Mouse (Mus musculus) megakaryocyte, embryonic 14.5 days (primary cell): Measurements from ENCODE around the gene Mgst3. TPM values are rescaled to one million over a fixed set of nuclear protein-coding genes. Genes with fewer than 3 reads are reported as not detected.

Experiments used
- H3K27me3 ChIP-seq: replicated peaks from 2 replicates; pipeline ENCODE3; 2012; ENCODE audit warnings: inconsistent platforms
- H3K36me3 ChIP-seq: replicated peaks from 2 replicates; pipeline ENCODE3; 2012; ENCODE audit warnings: low read length, inconsistent platforms, mixed read lengths
- H3K4me1 ChIP-seq: 2 replicates; pipeline ENCODE4 v1.6.1; 2012; ENCODE audit warnings: inconsistent platforms
- H3K4me3 ChIP-seq: replicated peaks from 2 replicates; pipeline ENCODE3; 2012; ENCODE audit warnings: moderate library complexity, mild to moderate bottlenecking, inconsistent platforms
- H3K9me3 ChIP-seq: 2 replicates; pipeline ENCODE4 v1.6.1; 2012; ENCODE audit warnings: inconsistent platforms
- FLI1 ChIP-seq: IDR thresholded peaks from 2 replicates; pipeline ENCODE4 v1.6.1; 2012; ENCODE audit warnings: low read length, inconsistent platforms, mixed read lengths
- GATA1 ChIP-seq: IDR thresholded peaks from 3 replicates; pipeline ENCODE4 v1.6.1; 2012; ENCODE audit warnings: mixed read lengths, low read length, inconsistent platforms, borderline replicate concordance
- polyA plus RNA-seq: library from polyadenylated mRNA; stranded (reverse); fragments of >175 nt; gene quantifications from 2 replicates; pipeline ENCODE4 v1.2.3, GENCODE M21; 2012; ENCODE audit warnings: low replicate concordance; ENCODE audit not compliant: insufficient read depth

Gene Mgst3
- polyA plus RNA-seq, 1 experiment = 10.5 TPM

DNA sequence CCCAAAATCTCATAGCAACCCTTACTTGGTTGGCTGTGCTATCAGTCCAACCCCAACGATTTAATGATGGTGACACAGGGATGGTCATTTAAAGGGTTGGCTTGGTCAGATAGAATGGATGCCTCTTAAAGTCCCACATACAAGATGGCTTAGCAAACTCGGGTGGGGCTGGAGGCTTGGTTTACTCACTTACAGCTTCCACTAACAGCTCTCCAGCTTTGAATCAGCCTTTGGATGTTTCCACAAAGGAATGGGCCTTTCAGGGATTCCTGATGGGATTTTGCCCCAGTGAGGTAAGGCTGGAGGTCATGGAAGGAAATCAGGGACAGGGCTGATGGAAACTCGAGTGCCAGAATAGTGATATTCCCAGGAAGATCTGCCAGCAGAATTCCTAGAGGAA, 5.8 kb downstream of the Mgst3 start:
- no peak for TF ChIP-seq GATA1
- TF ChIP-seq FLI1 = no peak
- peaks cover 6% of the 10 kb centered on the region for H3K27me3 ChIP-seq
- H3K36me3 ChIP-seq = no peaks in the 10 kb centered on the region
- H3K9me3 ChIP-seq = no peaks in the 10 kb centered on the region
- H3K4me1 ChIP-seq = peaks cover 36% of the 10 kb centered on the region
- no peak overlapping the region for H3K4me3 ChIP-seq

DNA sequence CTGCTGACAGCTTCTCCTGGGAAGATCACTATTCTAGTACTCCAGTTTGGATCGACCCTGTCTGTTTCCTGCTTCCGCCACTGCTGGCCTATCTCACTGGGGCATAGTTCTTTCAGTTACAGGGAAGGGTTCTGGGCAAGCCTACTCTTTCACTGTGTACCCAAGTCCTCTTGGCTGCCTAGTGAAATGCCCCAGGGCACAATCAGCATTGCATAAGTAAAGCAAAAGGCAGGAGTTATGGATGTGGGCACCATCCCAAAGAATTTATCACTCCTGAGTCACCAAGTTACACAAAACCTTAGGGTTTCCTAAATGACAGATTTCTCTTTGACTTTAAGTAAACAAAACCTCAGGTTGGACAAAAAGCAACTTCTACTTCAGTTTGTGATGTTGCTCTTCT, 6.3 kb downstream of the Mgst3 start:
- H3K27me3 ChIP-seq = peaks cover 6% of the 10 kb centered on the region
- no peaks in the 10 kb centered on the region for H3K36me3 ChIP-seq
- no peaks in the 10 kb centered on the region for H3K9me3 ChIP-seq
- no peak overlapping the region for H3K4me3 ChIP-seq
- no peak for TF ChIP-seq GATA1
- TF ChIP-seq FLI1 = no peak
- peaks cover 31% of the 10 kb centered on the region for H3K4me1 ChIP-seq

DNA sequence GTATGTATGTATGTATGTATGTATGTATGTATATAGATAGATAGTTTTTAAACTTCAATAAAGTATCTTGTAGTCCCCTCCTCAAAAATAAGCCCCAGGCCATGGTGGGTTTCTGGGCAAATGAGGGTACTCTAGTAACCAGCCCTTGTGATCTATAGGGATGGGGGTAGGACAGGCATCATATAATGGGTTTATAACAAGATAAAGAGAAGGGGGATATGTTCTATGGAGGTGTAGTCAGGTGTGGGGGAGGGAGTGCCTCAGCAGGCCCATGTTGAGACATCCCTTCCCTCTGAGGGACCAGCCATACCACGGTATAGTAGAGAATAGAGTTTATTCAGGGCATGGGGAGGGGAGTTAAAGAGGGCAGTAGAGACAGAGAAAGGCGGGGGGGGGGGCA, 7.2 kb downstream of the Mgst3 start:
- H3K36me3 ChIP-seq = no peaks in the 10 kb centered on the region
- no peaks in the 10 kb centered on the region for H3K9me3 ChIP-seq
- H3K4me1 ChIP-seq = peaks cover 25% of the 10 kb centered on the region
- H3K4me3 ChIP-seq = no peak overlapping the region
- TF ChIP-seq FLI1 (no peak), GATA1 (no peak)
- H3K27me3 ChIP-seq = peaks cover 10% of the 10 kb centered on the region

DNA sequence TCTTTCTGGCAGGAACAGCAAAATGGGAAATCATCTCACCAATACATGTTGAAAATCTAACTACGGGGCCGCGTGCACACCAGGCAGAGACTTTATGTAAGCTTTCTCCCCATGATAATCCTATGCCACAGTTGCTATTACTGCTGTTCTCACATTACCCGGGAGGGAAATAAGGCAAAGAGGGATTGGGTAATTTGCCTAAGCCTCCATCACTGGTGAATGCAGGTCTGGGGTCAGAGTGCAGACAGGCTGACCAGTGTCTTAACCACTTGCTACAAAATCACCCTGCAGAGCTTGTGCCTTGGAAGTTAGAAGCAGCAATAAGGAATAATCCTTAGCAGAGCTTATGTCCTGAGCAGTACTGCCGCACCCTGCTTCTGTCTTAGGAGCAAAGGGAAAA, 8.0 kb downstream of the Mgst3 start:
- TF ChIP-seq GATA1 (no peak), FLI1 (no peak)
- peaks cover 11% of the 10 kb centered on the region for H3K27me3 ChIP-seq
- H3K4me3 ChIP-seq = no peak overlapping the region
- H3K36me3 ChIP-seq = no peaks in the 10 kb centered on the region
- H3K9me3 ChIP-seq = no peaks in the 10 kb centered on the region
- H3K4me1 ChIP-seq = peaks cover 21% of the 10 kb centered on the region

DNA sequence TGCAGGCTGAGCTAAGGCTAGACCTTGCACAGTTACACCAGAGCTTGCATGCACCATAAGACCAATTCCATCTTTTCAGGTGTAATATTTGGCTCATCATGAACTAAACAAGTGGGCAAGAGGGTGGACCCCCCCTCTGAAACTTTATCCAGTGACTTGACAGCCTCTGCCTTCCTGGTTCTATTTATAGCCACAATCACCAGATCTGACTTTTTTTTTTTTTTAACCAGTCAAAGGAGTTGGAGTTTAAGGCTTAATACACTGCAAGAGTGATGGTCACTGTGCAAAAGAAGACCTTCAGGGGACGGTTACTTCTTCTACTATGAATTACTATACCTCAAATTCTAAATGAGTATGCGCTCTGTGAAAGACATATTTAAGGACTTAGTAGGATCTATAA, 8.4 kb downstream of the Mgst3 start:
- TF ChIP-seq GATA1 = no peak
- TF ChIP-seq FLI1 = no peak
- no peaks in the 10 kb centered on the region for H3K9me3 ChIP-seq
- peaks cover 21% of the 10 kb centered on the region for H3K4me1 ChIP-seq
- peaks cover 13% of the 10 kb centered on the region for H3K27me3 ChIP-seq
- no peaks in the 10 kb centered on the region for H3K36me3 ChIP-seq
- no peak overlapping the region for H3K4me3 ChIP-seq

DNA sequence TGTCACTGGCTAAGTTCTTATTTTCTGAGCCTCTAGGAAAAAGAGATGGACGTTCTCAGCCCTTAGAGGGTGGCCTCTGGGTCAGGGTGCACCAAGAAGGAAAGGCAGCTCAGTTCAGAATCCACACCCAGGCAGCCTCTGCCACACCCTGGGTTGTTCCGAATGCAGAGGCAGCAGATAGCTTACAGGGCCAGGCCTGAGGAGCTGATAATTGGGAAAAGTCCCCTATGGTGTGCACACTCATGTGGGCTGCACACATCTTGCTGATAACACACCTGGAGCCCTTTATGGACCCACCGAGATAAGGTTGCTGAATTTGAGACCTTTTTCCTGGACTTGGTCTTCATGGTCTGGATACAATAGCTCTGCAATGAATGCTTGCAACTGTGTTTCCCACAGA, 9.5 kb downstream of the Mgst3 start:
- Histone ChIP-seq H3K4me1 (peaks cover 21% of the 10 kb centered on the region), H3K9me3 (no peaks in the 10 kb centered on the region), H3K36me3 (no peaks in the 10 kb centered on the region), H3K4me3 (no peak overlapping the region), H3K27me3 (peaks cover 13% of the 10 kb centered on the region)
- TF ChIP-seq FLI1 (no peak), GATA1 (no peak)

DNA sequence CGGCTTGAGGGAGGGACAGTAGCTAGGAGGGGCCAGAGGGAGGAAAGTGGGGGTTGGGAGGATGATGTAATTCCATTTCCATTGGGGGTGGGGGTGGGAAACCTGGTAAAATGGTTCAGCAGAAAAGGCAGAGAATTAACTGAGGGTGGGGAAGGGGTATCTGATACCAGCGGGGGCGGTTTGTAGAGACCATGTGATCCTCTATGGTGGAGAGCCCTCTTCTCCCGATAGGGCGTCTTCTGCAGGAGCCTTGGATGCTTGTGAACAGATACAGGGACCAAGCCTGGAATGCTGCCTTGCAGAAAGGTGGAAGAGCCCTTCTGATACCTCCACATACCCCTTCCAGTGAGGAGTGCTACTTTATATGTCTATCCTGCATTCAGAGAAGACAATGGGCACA, 10.5 kb downstream of the Mgst3 start:
- H3K4me1 ChIP-seq = peaks cover 21% of the 10 kb centered on the region
- no peak for TF ChIP-seq GATA1
- TF ChIP-seq FLI1 = no peak
- H3K9me3 ChIP-seq = no peaks in the 10 kb centered on the region
- no peaks in the 10 kb centered on the region for H3K36me3 ChIP-seq
- no peak overlapping the region for H3K4me3 ChIP-seq
- H3K27me3 ChIP-seq = peaks cover 13% of the 10 kb centered on the region

DNA sequence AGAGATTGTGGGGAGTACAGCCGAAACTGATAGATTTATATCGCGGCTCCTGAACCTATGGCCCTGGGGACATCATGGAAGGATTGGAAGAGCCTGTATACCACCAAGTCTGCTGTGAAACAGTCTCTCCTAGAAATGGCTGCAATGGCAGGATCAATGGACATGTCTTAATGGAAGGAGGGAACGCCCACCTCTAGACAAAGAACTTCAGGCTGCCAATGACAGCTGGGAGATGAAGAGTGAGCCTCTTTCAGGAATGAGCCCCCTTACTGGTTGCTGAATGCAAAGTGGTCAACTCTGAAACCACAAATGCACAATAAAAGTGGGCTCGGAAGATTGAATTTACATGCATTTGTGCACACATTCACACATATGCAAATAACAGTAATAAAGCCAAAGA, 10.9 kb downstream of the Mgst3 start:
- Histone ChIP-seq H3K27me3 (peaks cover 13% of the 10 kb centered on the region), H3K4me3 (no peak overlapping the region), H3K36me3 (no peaks in the 10 kb centered on the region), H3K4me1 (peaks cover 19% of the 10 kb centered on the region), H3K9me3 (no peaks in the 10 kb centered on the region)
- no peak for TF ChIP-seq GATA1
- no peak for TF ChIP-seq FLI1

DNA sequence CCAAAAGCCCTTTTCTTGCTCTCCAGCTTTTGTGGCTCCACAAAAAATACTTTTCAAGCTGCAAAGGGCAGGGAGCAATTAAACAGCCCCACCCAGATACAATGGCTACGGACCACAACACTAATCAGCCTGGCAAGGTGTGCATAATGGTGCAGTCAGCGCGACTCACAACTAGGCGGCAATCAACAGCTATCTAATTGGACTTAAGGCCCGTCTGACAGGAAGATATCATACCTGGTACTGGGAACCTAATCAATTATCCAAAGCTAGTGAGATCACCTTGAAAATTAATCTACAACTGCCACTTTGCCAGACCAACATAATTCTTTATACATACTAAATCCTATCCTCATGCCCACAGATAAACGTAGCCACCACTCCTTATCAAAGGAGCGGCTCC, 11.3 kb downstream of the Mgst3 start:
- H3K4me3 ChIP-seq = no peak overlapping the region
- TF ChIP-seq FLI1 (no peak), GATA1 (no peak)

DNA sequence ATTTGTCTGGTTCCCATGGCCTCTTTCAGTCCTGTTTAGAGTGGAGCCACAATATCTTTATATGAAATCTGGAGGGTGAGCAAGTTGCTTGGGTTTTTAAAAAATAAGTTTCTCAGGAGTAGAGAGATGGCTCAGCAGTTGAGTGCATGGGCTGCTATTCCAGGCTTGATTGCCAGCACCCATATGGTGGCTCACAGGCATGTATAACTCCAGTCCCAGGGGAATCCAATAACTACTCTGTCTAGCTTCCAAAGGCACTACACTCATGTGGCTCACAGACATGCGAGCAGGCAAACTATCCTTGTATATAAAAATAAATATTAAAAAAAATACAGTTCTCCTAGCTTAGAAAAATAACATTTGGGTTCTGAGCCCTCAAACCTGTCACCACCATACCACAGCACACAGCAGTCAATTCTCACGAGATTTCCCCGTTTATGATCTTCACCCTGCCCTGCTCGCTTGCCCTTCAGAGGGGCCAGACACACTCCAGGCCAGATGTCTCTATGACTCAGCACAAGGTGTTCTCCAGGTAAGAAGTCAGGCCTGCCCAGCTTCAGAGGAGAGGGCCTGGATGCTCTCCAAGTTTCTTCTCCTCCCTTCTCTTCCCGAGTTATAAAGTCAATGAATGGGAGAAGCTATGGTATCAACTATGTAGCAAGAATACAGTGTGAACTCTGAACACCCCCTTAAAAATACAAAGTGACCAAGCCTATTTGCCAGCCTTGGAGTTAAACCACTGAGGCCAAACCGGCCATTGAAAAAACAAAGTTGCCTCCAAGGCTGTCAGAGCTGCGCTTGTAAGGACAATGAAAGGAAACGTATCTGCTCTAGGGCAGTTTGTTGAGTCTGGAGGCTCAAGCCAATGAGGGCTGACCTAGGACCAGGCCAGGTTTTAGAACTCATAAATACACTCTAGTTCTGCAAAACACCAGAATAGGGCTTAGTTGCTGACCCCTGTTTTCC, 12.3 kb downstream of the Mgst3 start:
- Histone ChIP-seq H3K36me3 (no peaks in the 10 kb centered on the region), H3K4me1 (peaks cover 8% of the 10 kb centered on the region; the same call in 1 of the 2 replicates), H3K4me3 (no peak overlapping the region), H3K27me3 (peaks cover 11% of the 10 kb centered on the region), H3K9me3 (no peaks in the 10 kb centered on the region)
- TF ChIP-seq FLI1 (no peak), GATA1 (no peak)

More for the DNA sequence above, 11.3 kb downstream of the Mgst3 start:
- Histone ChIP-seq H3K36me3 (no peaks in the 10 kb centered on the region), H3K9me3 (no peaks in the 10 kb centered on the region), H3K27me3 (peaks cover 13% of the 10 kb centered on the region), H3K4me1 (peaks cover 15% of the 10 kb centered on the region)
